Mouse (Mus musculus): ENCODE measurements around the gene Zfp385c. TPM values are rescaled to one million over a fixed set of nuclear protein-coding genes. Genes with fewer than 3 reads are reported as not detected.

The Zfp385c gene
- total and polyA plus RNA-seq, 3 experiments, result 0.11 TPM; not detected in 2

DNA sequence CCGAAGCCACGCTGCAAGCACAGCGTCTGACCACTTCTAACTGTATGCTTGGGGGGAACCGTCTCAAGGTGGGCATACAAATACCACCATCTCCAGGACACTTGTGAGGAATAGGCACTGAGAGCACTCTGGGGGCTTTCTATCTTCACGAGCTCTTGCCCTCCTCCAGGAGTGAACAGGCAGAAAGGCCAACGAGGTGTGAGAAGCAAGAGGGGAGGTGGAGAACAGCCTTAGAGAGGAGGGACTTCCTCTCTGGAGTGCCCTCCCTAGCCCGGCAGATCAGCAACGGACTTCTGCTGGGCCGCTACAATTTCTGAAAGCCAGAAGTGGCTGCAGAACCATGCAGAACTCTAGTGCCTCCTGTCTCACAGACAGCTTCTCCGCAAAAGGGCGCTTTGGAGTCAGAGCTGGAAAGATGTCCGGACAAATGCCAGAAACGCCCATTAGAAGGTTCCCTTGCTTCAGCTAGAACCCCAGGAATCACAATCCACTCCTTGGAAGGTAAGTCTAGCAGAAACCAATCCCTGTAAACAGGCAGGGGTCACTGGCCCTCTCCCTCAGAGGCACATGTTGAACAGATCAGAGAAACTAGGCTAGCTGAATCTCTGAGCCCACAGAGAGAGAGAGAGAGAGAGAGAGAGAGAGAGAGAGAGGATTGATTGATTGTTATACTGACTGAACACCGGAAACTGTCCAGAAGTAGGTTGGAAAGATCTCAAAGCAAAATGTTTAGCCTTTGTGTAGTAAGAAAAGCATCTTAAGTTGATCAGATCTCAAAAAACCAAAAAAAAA lies 43.9 kb upstream of the Zfp385c start:
- DNase-seq (ENCODE audit: low spot score) (peak; percentile 58), ATAC-seq (ENCODE audit: extremely low read depth, insufficient number of reproducible peaks, low FRiP score, poor library complexity, severe bottlenecking) (no peak)
- H3K27me3 ChIP-seq (ENCODE audit: insufficient read depth, low read length), result no peaks in the 10 kb centered on the region
- no peaks in the 10 kb centered on the region for H3K9me3 ChIP-seq (replicated peaks)
- peak overlapping the region; percentile 97 for H3K4me3 ChIP-seq (ENCODE audit: low read depth, low read length)
- TF ChIP-seq CTCF (IDR thresholded peaks at IDR 0.05; ENCODE audit: low read depth, low read length), result no peak
- TF ChIP-seq POLR2AphosphoS5 (IDR thresholded peaks at IDR 0.05; ENCODE audit: insufficient replicate concordance, low read depth, low read length), result no peak
- TF ChIP-seq TAL1 (conservative IDR thresholded peaks at IDR 0.05; ENCODE audit: low read depth, low read length), result no peak
- TF ChIP-seq GATA1 (IDR thresholded peaks at IDR 0.05; ENCODE audit: borderline replicate concordance, low read length), result no peak
- no peak for TF ChIP-seq GATA2 (IDR thresholded peaks at IDR 0.05; ENCODE audit: borderline replicate concordance, low read depth, low read length)
- H3K4me1 ChIP-seq (ENCODE audit: insufficient read depth, low read depth, low read length), result peaks cover 67% of the 10 kb centered on the region
- peaks cover 49% of the 10 kb centered on the region for H3K36me3 ChIP-seq (replicated peaks)

DNA sequence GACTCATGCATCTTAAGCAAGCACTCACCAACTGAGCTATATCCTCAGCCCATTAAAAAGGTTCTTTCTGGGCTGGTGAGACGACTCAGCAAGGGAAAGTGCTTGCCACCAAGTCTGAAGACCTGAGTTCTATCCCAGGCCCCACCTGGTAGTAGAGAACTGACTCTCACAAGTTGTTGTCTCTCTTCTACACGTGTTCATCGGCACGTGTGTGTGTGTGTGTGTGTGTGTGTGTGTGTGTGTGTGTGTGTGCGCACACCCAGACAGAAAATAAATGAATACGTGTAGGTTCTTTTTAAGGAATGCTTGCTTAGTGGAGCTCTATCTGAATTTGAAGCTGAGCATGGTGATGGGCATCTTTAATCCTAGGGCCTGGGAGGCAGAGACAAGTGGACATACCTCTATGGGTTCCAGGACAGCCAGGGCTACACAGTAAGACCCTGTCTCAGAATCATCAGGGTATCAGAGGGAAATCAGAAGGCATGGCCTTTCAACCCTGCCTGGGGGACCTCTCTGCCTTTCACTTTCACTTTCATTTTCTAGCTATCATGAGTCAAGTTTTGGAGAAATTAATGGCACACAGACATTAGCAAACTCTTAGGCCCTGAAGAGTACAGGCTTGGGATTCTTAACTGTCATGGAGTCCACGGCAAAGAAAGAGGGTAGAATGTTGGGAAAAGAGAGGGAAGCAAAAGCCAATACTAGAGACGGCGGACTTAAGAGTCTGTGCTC lies 43.0 kb upstream of the Zfp385c start:
- no peak for ATAC-seq (ENCODE audit: extremely low read depth, insufficient number of reproducible peaks, low FRiP score, poor library complexity, severe bottlenecking)
- peak overlapping the region; percentile 97 for H3K4me3 ChIP-seq (ENCODE audit: low read depth, low read length)
- peaks cover 75% of the 10 kb centered on the region for H3K4me1 ChIP-seq (ENCODE audit: insufficient read depth, low read depth, low read length)
- no peaks in the 10 kb centered on the region for H3K9me3 ChIP-seq (replicated peaks)
- H3K36me3 ChIP-seq (replicated peaks), result peaks cover 57% of the 10 kb centered on the region
- TF ChIP-seq POLR2AphosphoS5 (IDR thresholded peaks at IDR 0.05; ENCODE audit: insufficient replicate concordance, low read depth, low read length), result no peak
- TF ChIP-seq GATA2 (IDR thresholded peaks at IDR 0.05; ENCODE audit: borderline replicate concordance, low read depth, low read length), result no peak
- no peak for TF ChIP-seq TAL1 (conservative IDR thresholded peaks at IDR 0.05; ENCODE audit: low read depth, low read length)
- no peak for TF ChIP-seq GATA1 (IDR thresholded peaks at IDR 0.05; ENCODE audit: borderline replicate concordance, low read length)
- TF ChIP-seq CTCF (IDR thresholded peaks at IDR 0.05; ENCODE audit: low read depth, low read length), result no peak
- no peaks in the 10 kb centered on the region for H3K27me3 ChIP-seq (ENCODE audit: insufficient read depth, low read length)
- no peak for DNase-seq (ENCODE audit: low spot score)

- DNase-seq (ENCODE audit: low spot score) (no peak), ATAC-seq (ENCODE audit: extremely low read depth, insufficient number of reproducible peaks, low FRiP score, poor library complexity, severe bottlenecking) (no peak)
- peak overlapping the region; percentile 52; the same call in 1 of the 2 replicates for H3K4me3 ChIP-seq (ENCODE audit: low read depth, low read length)
- peaks cover 84% of the 10 kb centered on the region for H3K36me3 ChIP-seq (replicated peaks)
- TF ChIP-seq POLR2AphosphoS5 (IDR thresholded peaks at IDR 0.05; ENCODE audit: insufficient replicate concordance, low read depth, low read length) (no peak), GATA1 (IDR thresholded peaks at IDR 0.05; ENCODE audit: borderline replicate concordance, low read length) (no peak), CTCF (IDR thresholded peaks at IDR 0.05; ENCODE audit: low read depth, low read length) (no peak), TAL1 (conservative IDR thresholded peaks at IDR 0.05; ENCODE audit: low read depth, low read length) (no peak), GATA2 (IDR thresholded peaks at IDR 0.05; ENCODE audit: borderline replicate concordance, low read depth, low read length) (no peak)
- H3K27me3 ChIP-seq (ENCODE audit: insufficient read depth, low read length), result no peaks in the 10 kb centered on the region
- H3K9me3 ChIP-seq (replicated peaks), result no peaks in the 10 kb centered on the region
- H3K4me1 ChIP-seq (ENCODE audit: insufficient read depth, low read depth, low read length), result peaks cover 87% of the 10 kb centered on the region
Observed at GRCm38 (mm10) chr11:100730477-100731205, 38.4 kb upstream of the Zfp385c start.

DNA sequence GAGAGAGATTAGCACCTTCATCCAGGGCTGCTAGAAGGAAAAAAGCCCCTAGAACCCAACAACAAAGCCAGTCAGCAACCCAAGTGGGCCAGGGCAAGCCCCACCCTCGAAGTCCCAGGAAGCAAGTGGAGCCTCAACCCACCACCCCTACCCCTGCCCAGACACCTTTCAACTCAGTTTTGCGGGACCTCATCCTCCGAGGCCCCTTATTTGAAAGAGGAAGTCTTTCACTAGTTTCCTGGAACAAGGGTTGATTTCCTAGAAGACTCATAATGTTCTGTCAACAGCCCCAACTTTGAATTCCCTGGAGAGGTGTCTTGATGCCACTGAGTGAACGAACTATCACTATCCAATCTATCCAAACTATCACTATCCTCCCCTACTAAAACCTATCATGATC lies 37.7 kb upstream of the Zfp385c start:
- H3K9me3 ChIP-seq (replicated peaks), result no peaks in the 10 kb centered on the region
- peaks cover 83% of the 10 kb centered on the region for H3K36me3 ChIP-seq (replicated peaks)
- DNase-seq (ENCODE audit: low spot score) (peak; percentile 51), ATAC-seq (ENCODE audit: extremely low read depth, insufficient number of reproducible peaks, low FRiP score, poor library complexity, severe bottlenecking) (no peak)
- no peaks in the 10 kb centered on the region for H3K27me3 ChIP-seq (ENCODE audit: insufficient read depth, low read length)
- TF ChIP-seq GATA2 (IDR thresholded peaks at IDR 0.05; ENCODE audit: borderline replicate concordance, low read depth, low read length), result no peak
- TF ChIP-seq GATA1 (IDR thresholded peaks at IDR 0.05; ENCODE audit: borderline replicate concordance, low read length), result no peak
- H3K4me3 ChIP-seq (ENCODE audit: low read depth, low read length), result peak overlapping the region; percentile 60; the same call in 1 of the 2 replicates
- H3K4me1 ChIP-seq (ENCODE audit: insufficient read depth, low read depth, low read length), result peaks cover 87% of the 10 kb centered on the region

DNA sequence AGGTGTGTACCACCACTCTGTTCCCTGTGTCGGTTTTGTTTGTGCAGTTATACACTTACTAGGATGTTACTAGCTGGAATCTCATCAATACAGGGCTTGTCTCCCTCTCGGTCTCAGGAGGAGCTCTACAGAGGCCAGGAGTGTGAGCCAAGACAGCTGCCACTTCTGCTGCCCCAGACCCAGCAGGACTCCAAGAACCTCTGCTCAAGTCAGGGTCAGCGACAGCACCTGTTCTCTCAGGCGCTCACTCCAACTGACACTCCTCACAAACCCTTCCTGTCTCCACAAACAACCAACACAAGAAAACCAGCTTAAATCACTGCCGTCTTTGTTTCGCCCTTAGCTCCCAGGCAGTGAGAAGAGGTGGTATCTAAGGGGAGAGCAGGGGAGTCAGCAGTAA lies 36.3 kb upstream of the Zfp385c start:
- H3K4me1 ChIP-seq (ENCODE audit: insufficient read depth, low read depth, low read length), result peaks cover 88% of the 10 kb centered on the region
- TF ChIP-seq GATA1 (IDR thresholded peaks at IDR 0.05; ENCODE audit: borderline replicate concordance, low read length) (no peak), TAL1 (conservative IDR thresholded peaks at IDR 0.05; ENCODE audit: low read depth, low read length) (no peak), POLR2AphosphoS5 (IDR thresholded peaks at IDR 0.05; ENCODE audit: insufficient replicate concordance, low read depth, low read length) (no peak), CTCF (IDR thresholded peaks at IDR 0.05; ENCODE audit: low read depth, low read length) (no peak), GATA2 (IDR thresholded peaks at IDR 0.05; ENCODE audit: borderline replicate concordance, low read depth, low read length) (no peak)

DNA sequence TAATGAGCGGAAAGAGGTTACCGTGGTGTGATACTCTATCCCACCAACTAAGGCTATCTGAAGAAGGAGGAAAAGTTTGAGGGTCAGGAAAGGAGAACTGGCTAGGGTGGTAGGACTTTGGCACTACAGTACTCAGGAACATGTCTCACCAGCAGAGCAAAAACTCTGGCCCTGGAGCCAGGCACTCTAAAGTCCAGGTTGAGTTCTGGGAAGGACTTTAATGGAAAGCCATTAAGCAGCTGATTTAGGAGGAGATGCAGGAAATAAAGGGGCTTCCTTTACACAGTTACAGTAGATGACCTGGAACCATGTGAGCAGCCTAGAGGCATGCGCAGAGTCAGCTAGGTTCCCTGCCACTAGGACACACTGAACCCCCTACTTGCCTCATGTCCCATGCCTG lies 34.9 kb upstream of the Zfp385c start:
- peaks cover 80% of the 10 kb centered on the region for H3K36me3 ChIP-seq (replicated peaks)
- no peaks in the 10 kb centered on the region for H3K27me3 ChIP-seq (ENCODE audit: insufficient read depth, low read length)
- H3K4me3 ChIP-seq (ENCODE audit: low read depth, low read length), result no peak overlapping the region
- TF ChIP-seq GATA2 (IDR thresholded peaks at IDR 0.05; ENCODE audit: borderline replicate concordance, low read depth, low read length) (no peak), CTCF (IDR thresholded peaks at IDR 0.05; ENCODE audit: low read depth, low read length) (no peak), GATA1 (IDR thresholded peaks at IDR 0.05; ENCODE audit: borderline replicate concordance, low read length) (no peak)
- peaks cover 89% of the 10 kb centered on the region for H3K4me1 ChIP-seq (ENCODE audit: insufficient read depth, low read depth, low read length)
- DNase-seq (ENCODE audit: low spot score), result no peak
- no peaks in the 10 kb centered on the region for H3K9me3 ChIP-seq (replicated peaks)
- ATAC-seq (ENCODE audit: extremely low read depth, insufficient number of reproducible peaks, low FRiP score, poor library complexity, severe bottlenecking), result no peak

More for the DNA sequence above, 36.3 kb upstream of the Zfp385c start:
- H3K27me3 ChIP-seq (ENCODE audit: insufficient read depth, low read length), result no peaks in the 10 kb centered on the region
- ATAC-seq (ENCODE audit: extremely low read depth, insufficient number of reproducible peaks, low FRiP score, poor library complexity, severe bottlenecking), result no peak
- no peak for DNase-seq (ENCODE audit: low spot score)
- H3K36me3 ChIP-seq (replicated peaks), result peaks cover 82% of the 10 kb centered on the region
- H3K4me3 ChIP-seq (ENCODE audit: low read depth, low read length), result no peak overlapping the region
- no peaks in the 10 kb centered on the region for H3K9me3 ChIP-seq (replicated peaks)

Data from G1E (cell line).